Comparison of ENCODE assay signal across 17 mouse cellular contexts in genomic region chr11:9115367-9116120, GRCm38 (mm10). TPM values are rescaled to one million over a fixed set of nuclear protein-coding genes. Genes with fewer than 3 reads are reported as not detected.
DNase-seq lines count a peak whose midpoint lies in the region; ATAC-seq and TF ChIP-seq lines count a peak whose summit lies in the region.
"Had no signal": no experiment of that assay in that cellular context is flagged by ENCODE, and none has a peak within 500 bp of the region (broad histone marks: within the 10 kb centered on the region; RNA-seq: fewer than 3 reads in every experiment).

No protein-coding gene starts in this region.

- ATAC-seq in heart, embryonic 12.5 days (ENCODE audit: insufficient number of reproducible peaks, low FRiP score): no peak
- ATAC-seq in lung, embryonic 16.5 days (ENCODE audit: low read depth): no peak
- no peak for ATAC-seq in embryonic facial prominence, embryonic 12.5 days (ENCODE audit: insufficient number of reproducible peaks, insufficient read depth, low FRiP score, low TSS enrichment)
- no peak for ATAC-seq in liver, embryonic 15.5 days (ENCODE audit: insufficient read depth)
- ATAC-seq in midbrain, embryonic 14.5 days (ENCODE audit: low FRiP score, low TSS enrichment): no peak
- ATAC-seq: CD4-positive, CD25-positive, alpha-beta regulatory T cell, adult 4 months had no signal

- H3K27me3 ChIP-seq in heart, embryonic 12.5 days (replicated peaks): peaks cover 13% of the 10 kb centered on the region; the same call in 1 of the 2 replicates
- H3K27me3 ChIP-seq in lung, embryonic 16.5 days (ENCODE audit: control insufficient read depth, insufficient read depth, low read depth, low read length): peaks cover 34% of the 10 kb centered on the region
- peaks cover 45% of the 10 kb centered on the region for H3K27me3 ChIP-seq in embryonic facial prominence, embryonic 12.5 days
- peaks cover 57% of the 10 kb centered on the region for H3K27me3 ChIP-seq in liver, embryonic 15.5 days
- peaks cover 25% of the 10 kb centered on the region; the same call in 1 of the 2 replicates for H3K27me3 ChIP-seq in midbrain, embryonic 14.5 days (ENCODE audit: control insufficient read depth, insufficient read depth, low read length)

- H3K4me1 ChIP-seq in heart, embryonic 12.5 days (replicated peaks): peaks cover 35% of the 10 kb centered on the region
- peaks cover 17% of the 10 kb centered on the region for H3K4me1 ChIP-seq in lung, embryonic 16.5 days (replicated peaks; ENCODE audit: control insufficient read depth, insufficient read depth, low read length)
- H3K4me1 ChIP-seq in lung, adult 2 months (ENCODE audit: control insufficient read depth, insufficient read depth, low read length): peaks cover 3% of the 10 kb centered on the region
- H3K4me1 ChIP-seq in embryonic facial prominence, embryonic 12.5 days: peaks cover 22% of the 10 kb centered on the region
- peaks cover 22% of the 10 kb centered on the region for H3K4me1 ChIP-seq in liver, embryonic 15.5 days (replicated peaks)
- H3K4me1 ChIP-seq in midbrain, embryonic 14.5 days (ENCODE audit: control insufficient read depth, insufficient read depth, low read length): peaks cover 24% of the 10 kb centered on the region

- WGBS in heart, embryonic 12.5 days: 15% methylated on average over 9 of the region's 9 CpGs
- WGBS in lung, embryonic 16.5 days: 7% methylated on average over 9 of the region's 9 CpGs
- 22% methylated on average over 9 of the region's 9 CpGs for WGBS in lung, adult 2 months
- WGBS in embryonic facial prominence, embryonic 12.5 days: 8% methylated on average over 9 of the region's 9 CpGs
- 7% methylated on average over 9 of the region's 9 CpGs for WGBS in liver, embryonic 15.5 days (ENCODE audit: insufficient replicate concordance)
- WGBS in midbrain, embryonic 14.5 days: 19% methylated on average over 9 of the region's 9 CpGs

- H3K9me3 ChIP-seq in heart, embryonic 12.5 days (replicated peaks): no peaks in the 10 kb centered on the region
- H3K9me3 ChIP-seq in lung, embryonic 16.5 days (ENCODE audit: control insufficient read depth, low read length): no peaks in the 10 kb centered on the region
- no peaks in the 10 kb centered on the region for H3K9me3 ChIP-seq in embryonic facial prominence, embryonic 12.5 days
- H3K9me3 ChIP-seq in liver, embryonic 15.5 days (replicated peaks): no peaks in the 10 kb centered on the region
- no peaks in the 10 kb centered on the region for H3K9me3 ChIP-seq in midbrain, embryonic 14.5 days (ENCODE audit: control insufficient read depth, low read length)

- H3K9ac ChIP-seq in heart, embryonic 12.5 days: no peak overlapping the region
- H3K9ac ChIP-seq in lung, embryonic 16.5 days (ENCODE audit: low read length): no peak overlapping the region
- no peak overlapping the region for H3K9ac ChIP-seq in embryonic facial prominence, embryonic 12.5 days
- H3K9ac ChIP-seq in liver, embryonic 15.5 days: no peak overlapping the region
- H3K9ac ChIP-seq in midbrain, embryonic 14.5 days (replicated peaks; ENCODE audit: low read length): no peak overlapping the region

- H3K4me2 ChIP-seq in heart, embryonic 12.5 days: peak overlapping the region; percentile 96
- H3K4me2 ChIP-seq in lung, embryonic 16.5 days (ENCODE audit: low read depth, low read length): peak overlapping the region; percentile 50
- peak overlapping the region; percentile 35; the same call in 1 of the 2 replicates for H3K4me2 ChIP-seq in embryonic facial prominence, embryonic 12.5 days (replicated peaks)
- H3K4me2 ChIP-seq in liver, embryonic 15.5 days: peak overlapping the region; percentile 38; the same call in 1 of the 2 replicates
- no peak overlapping the region for H3K4me2 ChIP-seq in midbrain, embryonic 14.5 days (ENCODE audit: low read length)

- no peak for DNase-seq in heart, adult 9 months (ENCODE audit: low spot score in 2 of 2)
- DNase-seq in lung, adult 2 months: no peak
- DNase-seq in ovary, postnatal 36 days (ENCODE audit: low spot score): no peak
- no peak for DNase-seq in midbrain, embryonic 14.5 days
- DNase-seq: adrenal gland, adult 2 months; cerebellum, adult 11-12 months; gastrocnemius, postnatal 36 days; right cerebral cortex, postnatal 25 days; thymus, postnatal 25 days had no signal

- no peaks in the 10 kb centered on the region for H3K36me3 ChIP-seq in heart, embryonic 12.5 days
- no peaks in the 10 kb centered on the region for H3K36me3 ChIP-seq in lung, embryonic 16.5 days (ENCODE audit: control insufficient read depth, insufficient read depth, low read length)
- H3K36me3 ChIP-seq in embryonic facial prominence, embryonic 12.5 days: no peaks in the 10 kb centered on the region
- no peaks in the 10 kb centered on the region for H3K36me3 ChIP-seq in liver, embryonic 15.5 days (replicated peaks)
- H3K36me3 ChIP-seq in midbrain, embryonic 14.5 days (ENCODE audit: control insufficient read depth, insufficient read depth, low read length): no peaks in the 10 kb centered on the region

- TF ChIP-seq CTCF in lung, adult 2 months (IDR thresholded peaks at IDR 0.05; ENCODE audit: insufficient read depth, low read length): no peak

- H3K4me3 ChIP-seq in heart, embryonic 12.5 days: peak overlapping the region; percentile 34; the same call in 1 of the 2 replicates
- peak overlapping the region; percentile 40 for H3K4me3 ChIP-seq in lung, embryonic 16.5 days (ENCODE audit: low read length)
- H3K4me3 ChIP-seq in lung, adult 2 months (replicated peaks; ENCODE audit: extremely low read depth, low read depth, low read length): no peak overlapping the region
- H3K4me3 ChIP-seq in embryonic facial prominence, embryonic 12.5 days: no peak overlapping the region
- no peak overlapping the region for H3K4me3 ChIP-seq in liver, embryonic 15.5 days (replicated peaks)
- H3K4me3 ChIP-seq in midbrain, embryonic 14.5 days (replicated peaks; ENCODE audit: low read depth, low read length): no peak overlapping the region
- H3K4me3 ChIP-seq: erythroblast, embryonic 14.5 days; layer of hippocampus, adult 2 months; myocyte had no signal

- TF ChIP-seq POLR2A in lung, adult 2 months (IDR thresholded peaks at IDR 0.05; ENCODE audit: borderline replicate concordance, extremely low read depth, low read depth, low read length): no peak

- H3K27ac ChIP-seq in heart, embryonic 12.5 days (ENCODE audit: poor library complexity, severe bottlenecking): no peak overlapping the region
- no peak overlapping the region for H3K27ac ChIP-seq in lung, embryonic 16.5 days (ENCODE audit: low read length)
- H3K27ac ChIP-seq in embryonic facial prominence, embryonic 12.5 days: no peak overlapping the region
- H3K27ac ChIP-seq in liver, embryonic 15.5 days (replicated peaks): no peak overlapping the region
- no peak overlapping the region for H3K27ac ChIP-seq in midbrain, embryonic 14.5 days (replicated peaks; ENCODE audit: low read depth, low read length)
- H3K27ac ChIP-seq: layer of hippocampus, adult 2 months had no signal

RNA-seq across cellular contexts. Expression of gene Upp1, which starts 2.4 kb away (rescaled TPM):
- polyA plus RNA-seq in heart, embryonic 12.5 days (2016; fragmentation: Nextera tagmentation; extraction: Ambion mirVana): 23.3 and 25.1 TPM in 2 replicates
- polyA plus RNA-seq in lung, embryonic 16.5 days (2015; fragmentation: Nextera tagmentation; extraction: Ambion mirVana): 15.6 and 16.8 TPM in 2 replicates
- 25.6 and 30.4 TPM in 2 replicates for polyA plus RNA-seq in lung, adult 2 months (2012; rRNA removed)
- 3.4 and 4.5 TPM in 2 replicates for polyA plus RNA-seq in embryonic facial prominence, embryonic 12.5 days (2016; fragmentation: Nextera tagmentation; extraction: Ambion mirVana)
- polyA plus RNA-seq in liver, embryonic 15.5 days (2015; fragmentation: Nextera tagmentation; extraction: Ambion mirVana): 1.2 and 1.8 TPM in 2 replicates
- 2.3 and 3.2 TPM in 2 replicates for polyA plus RNA-seq in midbrain, embryonic 14.5 days (2014; fragmentation: Nextera tagmentation; extraction: Ambion mirVana)
- polyA plus RNA-seq: CD4-positive, CD25-positive, alpha-beta regulatory T cell, adult 4 months; erythroblast, embryonic 14.5 days had no signal

Comparison
In these comparisons a context has a peak if more than half of its experiments do, and no peak if none do; other contexts are left out.
1. H3K4me3 ChIP-seq: peak in heart, embryonic 12.5 days (single experiment) and lung, embryonic 16.5 days (single experiment); none in lung, adult 2 months (single experiment), embryonic facial prominence, embryonic 12.5 days (single experiment), liver, embryonic 15.5 days (single experiment) and midbrain, embryonic 14.5 days (single experiment).